Mouse (Mus musculus): Measurements from ENCODE around the gene Frs2. TPM values are rescaled to one million over a fixed set of nuclear protein-coding genes. Genes with fewer than 3 reads are reported as not detected.

Gene Frs2
- total RNA-seq, 2 experiments from 2014 or later = 33.2 to 35.6 TPM

GRCm38 (mm10) chr10:117112545-117112944 lies 35.8 kb downstream of the Frs2 start:
- DNase-seq (ENCODE audit: low spot score in 2 of 2) = no peak
- intact Hi-C loops (cut with DNase I) = no loop called here

- DNase-seq (ENCODE audit: low spot score in 2 of 2) = no peak
- intact Hi-C loops (cut with DNase I) = no loop called here
Measured at GRCm38 (mm10) chr10:117111455-117111854, 36.9 kb downstream of the Frs2 start.

- no peak for DNase-seq (ENCODE audit: low spot score in 2 of 2)
- intact Hi-C loops (cut with DNase I) = no loop called here
Measured at GRCm38 (mm10) chr10:117110271-117110670, 38.1 kb downstream of the Frs2 start.

- intact Hi-C loops (cut with DNase I) = no loop called here
- no peak for DNase-seq (ENCODE audit: low spot score in 2 of 2)
Measured at GRCm38 (mm10) chr10:117106686-117107085, 41.6 kb downstream of the Frs2 start.

- DNase-seq (ENCODE audit: low spot score in 2 of 2) = no peak
- intact Hi-C loops (cut with DNase I) = no loop called here
Measured at GRCm38 (mm10) chr10:117106244-117106643, 42.1 kb downstream of the Frs2 start.

- intact Hi-C loops (cut with DNase I) = no loop called here
- DNase-seq (ENCODE audit: low spot score in 2 of 2) = no peak
Measured at GRCm38 (mm10) chr10:117105015-117105414, 43.3 kb downstream of the Frs2 start.

GRCm38 (mm10) chr10:117103854-117104598 lies 44.3 kb downstream of the Frs2 start:
- intact Hi-C loops (cut with DNase I) = no loop called here
- no peak for DNase-seq (ENCODE audit: low spot score in 2 of 2)

- no peak for DNase-seq (ENCODE audit: low spot score in 2 of 2)
- intact Hi-C loops (cut with DNase I) = no loop called here
Measured at GRCm38 (mm10) chr10:117100175-117100574, 48.2 kb downstream of the Frs2 start.

- intact Hi-C loops (cut with DNase I) = no loop called here
- DNase-seq (ENCODE audit: low spot score in 2 of 2) = no peak
Measured at GRCm38 (mm10) chr10:117097116-117097698, 51.1 kb downstream of the Frs2 start.

- DNase-seq (ENCODE audit: low spot score in 2 of 2) = no peak
- intact Hi-C loops (cut with DNase I) = no loop called here
Measured at GRCm38 (mm10) chr10:117096096-117096495, 52.2 kb downstream of the Frs2 start.

- intact Hi-C loops (cut with DNase I) = no loop called here
- DNase-seq (ENCODE audit: low spot score in 2 of 2) = peak in 1 of 2 experiments; percentile 16
Measured at GRCm38 (mm10) chr10:117094504-117095329, 53.6 kb downstream of the Frs2 start.

- DNase-seq (ENCODE audit: low spot score in 2 of 2) = no peak
- intact Hi-C loops (cut with DNase I) = no loop called here
Measured at GRCm38 (mm10) chr10:117089628-117090027, 58.7 kb downstream of the Frs2 start.

GRCm38 (mm10) chr10:117081914-117082359 lies 66.4 kb downstream of the Frs2 start:
- DNase-seq (ENCODE audit: low spot score in 2 of 2) = no peak
- intact Hi-C loops (cut with DNase I) = no loop called here

GRCm38 (mm10) chr10:117081326-117081725 lies 67.0 kb downstream of the Frs2 start:
- intact Hi-C loops (cut with DNase I) = no loop called here
- no peak for DNase-seq (ENCODE audit: low spot score in 2 of 2)

GRCm38 (mm10) chr10:117078284-117078683 lies 70.0 kb downstream of the Frs2 start:
- intact Hi-C loops (cut with DNase I) = no loop called here

GRCm38 (mm10) chr10:117073176-117073575 lies 75.2 kb downstream of the Frs2 start:
- DNase-seq (ENCODE audit: low spot score in 2 of 2) = no peak
- intact Hi-C loops (cut with DNase I) = no loop called here

More at GRCm38 (mm10) chr10:117078284-117078683, 70.0 kb downstream of the Frs2 start:
- no peak for DNase-seq (ENCODE audit: low spot score in 2 of 2)

- DNase-seq (ENCODE audit: low spot score in 2 of 2) = no peak
- intact Hi-C loops (cut with DNase I) = no loop called here
Measured at GRCm38 (mm10) chr10:117072191-117072888, 76.0 kb downstream of the Frs2 start.

GRCm38 (mm10) chr10:117069109-117069508 lies 79.2 kb downstream of the Frs2 start:
- intact Hi-C loops (cut with DNase I) = no loop called here
- no peak for DNase-seq (ENCODE audit: low spot score in 2 of 2)

GRCm38 (mm10) chr10:117064076-117064475 lies 84.3 kb downstream of the Frs2 start:
- intact Hi-C loops (cut with DNase I) = loop anchor here (5.0 kb wide), 1 partner anchor 148 kb away; no protein-coding TSS in a partner anchor
- DNase-seq (ENCODE audit: low spot score in 2 of 2) = no peak
